Mouse (Mus musculus) effector memory CD4-positive, alpha-beta T cell, adult 7 months (primary cell): Measurements from ENCODE around the gene 4930513O06Rik. TPM values are rescaled to one million over a fixed set of nuclear protein-coding genes. Genes with fewer than 3 reads are reported as not detected.

Experiments used
- polyA plus RNA-seq: library from polyadenylated mRNA; unstranded; fragments of 100-300 nt; shearing (Covaris generic); gene quantifications from one replicate; pipeline ENCODE4 v1.2.1, GENCODE M21; 2017

The 4930513O06Rik gene
- polyA plus RNA-seq = not detected

DNA sequence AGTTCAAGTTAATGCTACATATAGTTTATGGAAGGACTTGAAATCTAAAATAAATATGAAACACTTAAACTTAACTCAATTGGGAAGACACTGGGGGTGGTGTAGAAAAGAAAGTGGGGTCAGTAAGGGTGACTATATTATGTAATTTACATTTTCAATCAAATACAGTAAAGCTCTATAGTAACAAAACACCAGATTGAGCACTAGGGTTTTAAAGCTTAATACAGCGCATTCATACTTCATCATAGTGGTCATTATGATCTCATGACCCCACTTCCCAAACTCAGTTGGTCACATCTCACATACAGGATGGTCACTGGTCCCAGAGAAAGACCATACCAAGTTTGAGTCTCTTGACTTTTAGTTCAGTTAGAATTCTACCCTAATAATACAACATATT is at the start of gene 4930513O06Rik:
TSS of gene 4930513O06Rik (plus strand) at position 301 of the 400 bp plus-strand sequence.

DNA sequence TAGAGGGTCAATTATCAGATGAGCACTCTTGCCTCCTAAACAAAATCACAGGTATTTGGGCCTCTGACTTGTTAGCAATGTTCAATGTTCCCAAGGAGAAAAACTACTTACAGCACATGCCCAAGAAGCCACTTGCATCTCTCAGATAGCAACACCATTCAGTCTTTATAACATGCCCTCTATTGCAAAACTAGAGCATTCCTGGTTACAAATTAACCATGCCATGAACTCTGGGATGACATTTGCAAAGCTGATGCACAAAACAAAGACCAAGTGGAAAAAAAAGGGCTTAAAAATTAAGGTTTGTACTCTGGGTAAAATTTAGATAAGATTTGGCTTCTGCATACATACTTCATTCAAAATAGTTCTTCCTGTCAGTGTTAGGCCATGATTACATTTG is 966 bp upstream of the 4930513O06Rik start, which contains the start of gene Serpina7:
TSS of gene Serpina7 (minus strand) at position 160 of the 400 bp plus-strand sequence.

Other genes starting within 250 kb of the 4930513O06Rik start
- not detected for gene Nrk, start 171.8 kb upstream of the 4930513O06Rik start, polyA plus RNA-seq
- gene Serpina7, start 1.0 kb upstream of the 4930513O06Rik start, polyA plus RNA-seq = not detected
- not detected for gene 4933428M09Rik, start 93.0 kb downstream of the 4930513O06Rik start, polyA plus RNA-seq
- not detected for gene Mum1l1, start 123.8 kb downstream of the 4930513O06Rik start, polyA plus RNA-seq
- gene Trap1a, start 247.4 kb downstream of the 4930513O06Rik start, polyA plus RNA-seq = not detected